8 mouse cellular contexts compared by ENCODE assay signal in the genomic region with DNA sequence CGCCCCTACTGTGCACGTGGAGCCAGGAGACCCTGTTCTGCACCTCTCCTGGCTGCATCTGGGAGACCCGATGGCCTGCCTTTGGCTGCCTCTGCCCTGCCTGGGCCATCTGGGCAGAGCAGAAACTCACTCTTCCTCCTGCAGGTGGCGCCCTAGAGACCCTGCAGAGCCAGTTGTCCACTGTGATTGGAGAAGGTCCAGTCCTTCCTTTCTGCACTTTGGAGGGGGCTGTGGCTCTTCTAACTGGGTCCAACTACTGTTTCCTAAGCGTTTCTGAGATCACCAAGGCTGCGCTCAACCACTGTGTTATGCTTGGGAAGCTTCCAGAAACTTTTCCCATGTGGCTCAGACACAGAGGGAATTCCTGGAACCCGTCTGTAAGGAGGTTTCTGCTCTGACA.
DNase-seq lines count a peak whose midpoint lies in the region; ATAC-seq and TF ChIP-seq lines count a peak whose summit lies in the region.

No protein-coding gene starts in this region.

- no peak overlapping the region for H3K4me3 ChIP-seq in kidney, embryonic 15.5 days (replicated peaks)
- no peak overlapping the region for H3K4me3 ChIP-seq in liver, embryonic 14.5 days (ENCODE audit: insufficient read depth in 1 of 2, low read depth in 2 of 2, low read length in 2 of 2)

- no peaks in the 10 kb centered on the region for H3K9me3 ChIP-seq in kidney, embryonic 15.5 days (replicated peaks)
- H3K9me3 ChIP-seq in liver, embryonic 14.5 days (ENCODE audit: control insufficient read depth, low read length) = no peaks in the 10 kb centered on the region

- TF ChIP-seq CTCF in liver, embryonic 14.5 days (IDR thresholded peaks at IDR 0.05; ENCODE audit: low read depth) = peak; percentile 93

- H3K27ac ChIP-seq in kidney, embryonic 15.5 days = peak overlapping the region; percentile 94
- H3K27ac ChIP-seq in liver, embryonic 14.5 days = no peak overlapping the region

- peaks cover 4% of the 10 kb centered on the region; the same call in 1 of the 2 replicates for H3K27me3 ChIP-seq in kidney, embryonic 15.5 days
- no peaks in the 10 kb centered on the region for H3K27me3 ChIP-seq in liver, embryonic 14.5 days (ENCODE audit: control insufficient read depth, insufficient read depth, low read length)

- H3K4me1 ChIP-seq in kidney, embryonic 15.5 days = peaks cover 58% of the 10 kb centered on the region
- 0 out of 4 replicates have a peak, but pooled peaks cover 0 to 2% of the 10 kb centered on the region in 2 experiments for H3K4me1 ChIP-seq in liver, embryonic 14.5 days (replicated peaks; ENCODE audit: control insufficient read depth in 2 of 2, insufficient read depth in 2 of 2, low read length in 1 of 2)

- DNase-seq in 416B (ENCODE audit: low read depth) = peak; percentile 58
- DNase-seq in ZHBTc4 (ENCODE audit: low read depth, low spot score) = peak; percentile 83
- peak; percentile 91 to 93 for DNase-seq in cerebellum, postnatal 4 days (ENCODE audit: low spot score in 2 of 2)
- peak; percentile 85 to 92 for DNase-seq in heart, adult 18-20 months
- DNase-seq in liver, embryonic 14.5 days (ENCODE audit: low read depth in 3 of 3, low spot score in 3 of 3) = peak in 2 of 3 experiments; percentile 24 to 41
- DNase-seq in ovary, postnatal 14 days (ENCODE audit: low spot score) = peak; percentile 92
- peak; percentile 69 for DNase-seq in thymus, postnatal 14 days

- 20% methylated on average over 7 of the region's 7 CpGs for WGBS in kidney, embryonic 15.5 days
- 23% methylated on average over 7 of the region's 7 CpGs for WGBS in liver, embryonic 14.5 days (ENCODE audit: insufficient replicate concordance)

- H3K9ac ChIP-seq in kidney, embryonic 15.5 days = no peak overlapping the region
- H3K9ac ChIP-seq in liver, embryonic 14.5 days (replicated peaks) = no peak overlapping the region

- no peak overlapping the region for H3K4me2 ChIP-seq in kidney, embryonic 15.5 days
- no peak overlapping the region for H3K4me2 ChIP-seq in liver, embryonic 14.5 days (ENCODE audit: low read depth)

- TF ChIP-seq EP300 in liver, embryonic 14.5 days (IDR thresholded peaks at IDR 0.05; ENCODE audit: low read depth) = no peak

- H3K36me3 ChIP-seq in kidney, embryonic 15.5 days = no peaks in the 10 kb centered on the region
- H3K36me3 ChIP-seq in liver, embryonic 14.5 days (replicated peaks; ENCODE audit: control insufficient read depth, insufficient read depth, low read depth) = no peaks in the 10 kb centered on the region

- no peak; the same call in 1 of the 2 replicates for ATAC-seq in kidney, embryonic 15.5 days (replicated peaks; ENCODE audit: low FRiP score)
- ATAC-seq in liver, embryonic 14.5 days (ENCODE audit: insufficient read depth) = peak; percentile 40; the same call in 1 of the 2 replicates

Comparison
In these comparisons a context has a peak if more than half of its experiments do, and no peak if none do; other contexts are left out.
1. DNase-seq: peak in every context shown above with its lines; median percentile 92 in cerebellum, postnatal 4 days; 92 in ovary, postnatal 14 days; 88 in heart, adult 18-20 months; 83 in ZHBTc4; 69 in thymus, postnatal 14 days; 58 in 416B; 32 in liver, embryonic 14.5 days.